Mouse (Mus musculus) brain, embryonic 14.5 days (tissue): Measurements from ENCODE around the gene Naaladl2. TPM values are rescaled to one million over a fixed set of nuclear protein-coding genes. Genes with fewer than 3 reads are reported as not detected.
"Not testable (repeated sequence)": the region's sequence is repeated elsewhere in the genome, so short reads cannot be mapped to it uniquely, and the experiment has no call there.

Source experiments
- DNase-seq: peaks from one replicate; pipeline ENCODE4 v3.0.0-alpha.2; 2011; ENCODE audit warnings: low read depth
- CTCF ChIP-seq: fragments of 200-500 bp; IDR thresholded peaks from 2 replicates; pipeline ENCODE4 v1.5.1; 2012; ENCODE audit warnings: inconsistent platforms, mild to moderate bottlenecking, moderate library complexity, borderline replicate concordance; ENCODE audit not compliant: insufficient read depth, insufficient read length; ENCODE audit errors: extremely low read depth
- POLR2A ChIP-seq: fragments of 200-500 bp; IDR thresholded peaks from 2 replicates; pipeline ENCODE4 v1.6.1; 2012; ENCODE audit warnings: mild to moderate bottlenecking, inconsistent platforms, borderline replicate concordance; ENCODE audit not compliant: poor library complexity, insufficient read depth, insufficient read length, severe bottlenecking; ENCODE audit errors: extremely low read depth
- polyA plus RNA-seq: library from polyadenylated mRNA; depleted of rRNA; stranded (reverse); fragments of >200 nt; gene quantifications from 2 replicates; pipeline ENCODE4 v1.2.3, GENCODE M21; 2012

The Naaladl2 gene
- polyA plus RNA-seq, 1 experiment: 0.53 TPM

GRCm38 (mm10) chr3:25074266-25074665, 69.8 kb downstream of the Naaladl2 start:
- TF ChIP-seq POLR2A: no peak
- TF ChIP-seq CTCF: no peak
- no peak for DNase-seq

- DNase-seq: peak; percentile 56
Measured at GRCm38 (mm10) chr3:25073821-25074220, 70.2 kb downstream of the Naaladl2 start.

GRCm38 (mm10) chr3:25063217-25063616, 80.8 kb downstream of the Naaladl2 start:
- no peak for TF ChIP-seq CTCF
- no peak for TF ChIP-seq POLR2A
- no peak for DNase-seq

More at GRCm38 (mm10) chr3:25073821-25074220, 70.2 kb downstream of the Naaladl2 start:
- TF ChIP-seq CTCF (no peak), POLR2A (no peak)

GRCm38 (mm10) chr3:25052975-25053374, 91.1 kb downstream of the Naaladl2 start:
- no peak for TF ChIP-seq POLR2A
- TF ChIP-seq CTCF: no peak
- no peak for DNase-seq

- DNase-seq: peak; percentile 59
- no peak for TF ChIP-seq CTCF
- no peak for TF ChIP-seq POLR2A
Measured at GRCm38 (mm10) chr3:25019972-25020371, 124.1 kb downstream of the Naaladl2 start.

- DNase-seq: peak; percentile 73
- TF ChIP-seq POLR2A (no peak), CTCF (no peak)
Measured at GRCm38 (mm10) chr3:25010751-25011150, 133.3 kb downstream of the Naaladl2 start.

GRCm38 (mm10) chr3:25006802-25007201, 137.3 kb downstream of the Naaladl2 start:
- not testable (repeated sequence) for DNase-seq

GRCm38 (mm10) chr3:24992577-24992976, 151.5 kb downstream of the Naaladl2 start:
- peak; percentile 82 for DNase-seq
- TF ChIP-seq POLR2A: no peak
- TF ChIP-seq CTCF: no peak

- DNase-seq: peak; percentile 26
- TF ChIP-seq POLR2A (no peak), CTCF (no peak)
Measured at GRCm38 (mm10) chr3:24992078-24992477, 152.0 kb downstream of the Naaladl2 start.

GRCm38 (mm10) chr3:24982111-24982510, 161.9 kb downstream of the Naaladl2 start:
- TF ChIP-seq CTCF: no peak
- no peak for TF ChIP-seq POLR2A
- no peak for DNase-seq

GRCm38 (mm10) chr3:24942170-24942569, 201.9 kb downstream of the Naaladl2 start:
- DNase-seq: no peak
- TF ChIP-seq CTCF (no peak), POLR2A (no peak)

- TF ChIP-seq POLR2A (no peak), CTCF (no peak)
- DNase-seq: peak; percentile 84
Measured at GRCm38 (mm10) chr3:24938507-24939182, 205.4 kb downstream of the Naaladl2 start.

- peak; percentile 58 for DNase-seq
- TF ChIP-seq CTCF (no peak), POLR2A (no peak)
Measured at GRCm38 (mm10) chr3:24921811-24922210, 222.2 kb downstream of the Naaladl2 start.

- peak; percentile 41 for DNase-seq
- TF ChIP-seq POLR2A (no peak), CTCF (no peak)
Measured at GRCm38 (mm10) chr3:24921401-24921800, 222.7 kb downstream of the Naaladl2 start.
